Mouse (Mus musculus) spleen, adult 2 months (tissue): ENCODE results near the gene 3110082I17Rik. TPM values are rescaled to one million over a fixed set of nuclear protein-coding genes. Genes with fewer than 3 reads are reported as not detected.

Experiments used
- DNase-seq, 2 experiments: peaks; one replicate each; pipeline versions ENCODE4 v3.0.0 to v3.0.0-alpha.2; 2012 to 2021; ENCODE audit warnings: low spot score in 2 of 2, low read depth in 1 of 2
- H3K27ac ChIP-seq: fragments of 200-500 bp; 2 replicates; pipeline ENCODE4 v1.5.1; 2012; ENCODE audit warnings: low read length, inconsistent platforms; ENCODE audit not compliant: insufficient read depth
- H3K27me3 ChIP-seq: fragments of 200-500 bp; 2 replicates; pipeline ENCODE4 v1.6.1; 2012; ENCODE audit warnings: mild to moderate bottlenecking, moderate library complexity, low read length, inconsistent platforms; ENCODE audit not compliant: control insufficient read depth, insufficient read depth
- H3K36me3 ChIP-seq: fragments of 200-500 bp; 2 replicates; pipeline ENCODE4 v1.6.1; 2012; ENCODE audit warnings: mild to moderate bottlenecking, low read length, inconsistent platforms; ENCODE audit not compliant: control insufficient read depth, insufficient read depth
- H3K4me1 ChIP-seq: fragments of 200-500 bp; 2 replicates; pipeline ENCODE4 v1.6.1; 2011; ENCODE audit warnings: inconsistent platforms; ENCODE audit not compliant: control insufficient read depth, insufficient read depth, insufficient read length
- H3K4me3 ChIP-seq: fragments of 200-500 bp; 2 replicates; pipeline ENCODE4 v1.5.1; 2011; ENCODE audit warnings: mild to moderate bottlenecking, inconsistent platforms; ENCODE audit not compliant: insufficient read depth, insufficient read length; ENCODE audit errors: extremely low read depth
- CTCF ChIP-seq: fragments of 200-500 bp; IDR thresholded peaks from 2 replicates; pipeline ENCODE4 v1.5.1; 2011; ENCODE audit warnings: mild to moderate bottlenecking, inconsistent platforms; ENCODE audit not compliant: insufficient read depth, insufficient read length, insufficient replicate concordance; ENCODE audit errors: extremely low read depth
- POLR2A ChIP-seq: fragments of 200-500 bp; IDR thresholded peaks from 2 replicates; pipeline ENCODE4 v1.6.1; 2011; ENCODE audit warnings: low read depth, low read length, inconsistent platforms
- WGBS: fragments of 180-500 bp; shearing (Covaris S2); methylation state at CpG from one replicate; pipeline ENCODE4 v1.1.7; 2018; 5-methylcytosine and 5-hydroxymethylcytosine counted together
- polyA plus RNA-seq: library from polyadenylated mRNA; depleted of rRNA; stranded (reverse); fragments of >200 nt; gene quantifications from 2 replicates; pipeline ENCODE4 v1.2.3, GENCODE M21; 2012

3110082I17Rik gene
- polyA plus RNA-seq, 1 experiment = 5.2 TPM

- TF ChIP-seq CTCF (no peak), POLR2A (no peak)
- no peak for DNase-seq
- H3K27me3 ChIP-seq = no peaks in the 10 kb centered on the region
- no peak overlapping the region for H3K4me3 ChIP-seq
- no peaks in the 10 kb centered on the region for H3K36me3 ChIP-seq
- no peak overlapping the region for H3K27ac ChIP-seq
- H3K4me1 ChIP-seq = no peaks in the 10 kb centered on the region
- WGBS = 91% methylated on average over 12 of the region's 12 CpGs
Measured at GRCm38 (mm10) chr5:139455166-139455565, 5.2 kb downstream of the 3110082I17Rik start.

- no peaks in the 10 kb centered on the region for H3K36me3 ChIP-seq
- DNase-seq = no peak
- peaks cover 12% of the 10 kb centered on the region; the same call in 1 of the 2 replicates for H3K4me1 ChIP-seq
Measured at GRCm38 (mm10) chr5:139453031-139453430, 7.3 kb downstream of the 3110082I17Rik start.

GRCm38 (mm10) chr5:139449926-139450325 lies 10.4 kb downstream of the 3110082I17Rik start:
- Histone ChIP-seq H3K27ac (peak overlapping the region; percentile 64), H3K4me3 (no peak overlapping the region), H3K4me1 (peaks cover 12% of the 10 kb centered on the region; the same call in 1 of the 2 replicates), H3K36me3 (no peaks in the 10 kb centered on the region), H3K27me3 (no peaks in the 10 kb centered on the region)
- DNase-seq = no peak
- no peak for TF ChIP-seq CTCF
- no peak for TF ChIP-seq POLR2A
- 16% methylated on average over 4 of the region's 4 CpGs for WGBS

More at GRCm38 (mm10) chr5:139453031-139453430, 7.3 kb downstream of the 3110082I17Rik start:
- TF ChIP-seq CTCF (no peak), POLR2A (no peak)
- no peak overlapping the region for H3K27ac ChIP-seq
- 85% methylated on average over 10 of the region's 10 CpGs for WGBS
- H3K27me3 ChIP-seq = no peaks in the 10 kb centered on the region
- H3K4me3 ChIP-seq = no peak overlapping the region

- H3K27ac ChIP-seq = peak overlapping the region; percentile 64
- peak in 1 of 2 experiments; percentile 44 for DNase-seq
- no peak for TF ChIP-seq POLR2A
- no peak for TF ChIP-seq CTCF
- no peaks in the 10 kb centered on the region for H3K36me3 ChIP-seq
- H3K4me1 ChIP-seq = peaks cover 12% of the 10 kb centered on the region; the same call in 1 of the 2 replicates
- 13% methylated on average over 5 of the region's 5 CpGs for WGBS
- no peak overlapping the region for H3K4me3 ChIP-seq
- H3K27me3 ChIP-seq = no peaks in the 10 kb centered on the region
Measured at GRCm38 (mm10) chr5:139449161-139449791, 11.1 kb downstream of the 3110082I17Rik start.

- Histone ChIP-seq H3K4me1 (peaks cover 12% of the 10 kb centered on the region; the same call in 1 of the 2 replicates), H3K27ac (no peak overlapping the region), H3K4me3 (no peak overlapping the region), H3K36me3 (no peaks in the 10 kb centered on the region), H3K27me3 (no peaks in the 10 kb centered on the region)
- no peak for TF ChIP-seq CTCF
- TF ChIP-seq POLR2A = no peak
- 77% methylated on average over 6 of the region's 6 CpGs for WGBS
- no peak for DNase-seq
Measured at GRCm38 (mm10) chr5:139448025-139448424, 12.3 kb downstream of the 3110082I17Rik start.

- no peak overlapping the region for H3K4me3 ChIP-seq
- no peak for DNase-seq
Measured at GRCm38 (mm10) chr5:139445258-139445657, 15.1 kb downstream of the 3110082I17Rik start.

GRCm38 (mm10) chr5:139442962-139443361 lies 17.4 kb downstream of the 3110082I17Rik start:
- Histone ChIP-seq H3K4me1 (no peaks in the 10 kb centered on the region), H3K27me3 (no peaks in the 10 kb centered on the region), H3K36me3 (no peaks in the 10 kb centered on the region), H3K27ac (no peak overlapping the region), H3K4me3 (no peak overlapping the region)
- WGBS = 85% methylated on average over 4 of the region's 4 CpGs
- TF ChIP-seq POLR2A (no peak), CTCF (no peak)
- DNase-seq = no peak

More at GRCm38 (mm10) chr5:139445258-139445657, 15.1 kb downstream of the 3110082I17Rik start:
- TF ChIP-seq CTCF (no peak), POLR2A (no peak)
- no peaks in the 10 kb centered on the region for H3K36me3 ChIP-seq
- H3K4me1 ChIP-seq = peaks cover 12% of the 10 kb centered on the region; the same call in 1 of the 2 replicates
- no peaks in the 10 kb centered on the region for H3K27me3 ChIP-seq
- WGBS = 90% methylated on average over 8 of the region's 8 CpGs
- no peak overlapping the region for H3K27ac ChIP-seq
